Mouse (Mus musculus): Measurements from ENCODE around the gene Fcrl5.
"Not testable (repeated sequence)": the region's sequence is repeated elsewhere in the genome, so short reads cannot be mapped to it uniquely, and the experiment has no call there.

Gene Fcrl5

DNA sequence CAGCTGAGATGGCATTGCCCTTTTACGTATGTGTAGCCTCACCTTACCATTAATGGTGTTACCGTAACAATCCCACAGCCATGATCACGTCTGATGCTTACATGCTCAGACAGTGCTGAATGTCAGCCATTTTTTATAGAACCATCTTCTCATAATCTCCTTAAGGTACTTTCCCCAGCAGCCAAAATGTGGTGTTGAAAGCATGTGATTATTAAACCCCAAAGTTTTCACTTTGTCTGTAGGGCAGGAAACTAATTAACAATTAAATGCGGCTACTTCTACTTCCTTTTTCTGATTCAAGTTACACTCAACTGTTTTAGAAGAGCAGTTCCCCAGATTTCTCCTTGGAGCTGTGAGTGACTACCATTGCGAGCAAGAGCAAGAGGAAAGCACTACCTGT is at the start of gene Fcrl5:
Fcrl5 (plus strand) TSS at position 295 of the 400 bp plus-strand sequence.
- no peak for DNase-seq (ENCODE audit: low spot score in 2 of 2)

DNA sequence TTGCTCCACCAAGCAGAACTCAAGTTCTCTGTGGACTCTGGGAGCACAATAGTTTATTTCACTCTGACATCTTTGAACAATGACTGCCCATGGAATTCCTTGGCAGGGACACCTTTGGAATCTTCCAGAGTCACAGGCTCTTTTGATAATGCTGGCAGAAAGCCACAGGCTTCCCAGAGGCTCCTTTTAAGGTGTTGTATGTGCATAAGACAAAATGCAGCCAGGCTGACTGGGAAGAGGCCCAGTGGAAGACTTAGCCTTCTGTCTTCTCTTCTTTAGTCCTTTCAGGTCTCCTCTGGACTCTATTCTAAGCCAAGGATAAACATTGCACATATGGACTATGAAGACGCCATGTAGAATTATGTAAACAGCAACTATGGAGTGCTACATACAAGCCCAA is 44.6 kb upstream of the Fcrl5 start:
- no peak for DNase-seq (ENCODE audit: low spot score in 2 of 2)

DNA sequence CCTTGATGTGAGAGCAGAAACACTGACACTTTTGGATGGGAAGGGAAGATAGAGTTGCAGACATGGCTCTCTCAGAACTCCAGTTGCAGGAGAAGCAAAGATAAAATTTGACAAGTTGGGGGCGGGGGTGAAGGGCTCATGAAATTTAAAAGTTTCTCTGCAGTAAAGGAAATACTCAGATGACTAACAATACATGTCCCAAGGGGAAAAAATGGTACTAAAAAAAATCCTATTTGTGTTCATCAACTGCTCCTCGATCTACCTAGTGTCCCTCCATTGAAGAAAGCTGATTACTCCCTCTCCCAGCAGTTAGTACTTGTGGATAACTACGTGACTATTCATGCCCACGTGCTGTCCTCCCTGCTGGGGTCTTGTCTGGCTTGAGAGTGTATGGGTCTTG is 36.8 kb upstream of the Fcrl5 start:
- DNase-seq (ENCODE audit: low spot score in 2 of 2): no peak

DNA sequence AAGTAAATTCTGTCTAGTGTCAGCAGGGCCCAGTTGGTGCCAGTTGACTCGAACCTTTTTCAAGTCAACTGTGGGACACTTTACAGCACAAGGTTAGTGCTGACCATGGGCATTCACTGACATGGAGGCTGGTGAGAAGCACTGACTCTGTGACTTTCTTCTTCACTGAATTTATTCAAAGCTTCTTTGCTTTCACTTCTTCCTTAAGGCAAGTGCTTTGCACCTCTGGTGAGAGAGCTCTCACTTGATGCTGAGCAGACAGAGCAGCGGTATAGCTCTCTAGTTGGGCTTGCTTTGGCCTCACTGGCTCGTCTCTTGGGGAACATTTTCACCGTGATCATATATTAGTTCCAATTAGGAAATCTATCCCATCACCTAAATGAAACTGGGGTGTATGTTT is 35.7 kb upstream of the Fcrl5 start:
- no peak for DNase-seq (ENCODE audit: low spot score in 2 of 2)

DNA sequence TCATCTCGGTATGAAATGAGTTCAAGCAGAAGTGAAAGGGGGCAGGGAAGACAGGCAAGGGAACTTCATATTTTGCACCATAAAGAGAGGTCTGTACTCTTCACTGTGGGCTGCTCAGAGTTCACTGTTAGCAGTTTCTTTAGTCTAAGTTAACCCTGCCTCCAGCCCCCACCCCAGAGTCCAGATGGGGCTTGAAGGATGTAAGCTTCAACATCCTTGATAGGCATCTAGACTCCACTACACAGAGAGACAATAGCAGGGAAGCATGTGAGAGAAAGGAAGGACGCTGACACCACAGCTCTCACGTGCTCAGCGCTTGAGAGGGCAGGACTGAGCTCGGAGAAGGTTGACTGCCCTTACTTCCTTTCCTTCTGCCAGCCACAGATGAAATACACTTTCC is 34.3 kb upstream of the Fcrl5 start:
- DNase-seq (ENCODE audit: low spot score in 2 of 2): no peak

DNA sequence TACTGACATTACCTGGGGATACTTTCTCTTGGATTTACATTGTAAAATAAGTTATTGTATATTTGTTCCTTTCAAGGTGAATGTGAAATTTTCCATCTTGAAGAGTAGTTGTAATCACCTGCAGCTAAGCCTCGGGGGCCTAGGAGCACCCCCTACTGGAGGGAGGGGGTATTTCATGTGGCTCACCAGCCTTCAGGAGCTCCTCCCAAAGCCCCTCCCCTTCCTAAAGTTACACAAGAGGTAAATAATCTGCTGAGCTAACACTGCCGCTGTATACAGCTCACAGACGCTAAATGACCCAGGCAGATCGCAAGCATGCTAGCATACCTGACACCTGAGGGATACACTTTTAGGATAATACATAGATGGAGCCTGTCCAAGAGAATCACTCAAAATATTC is 27.4 kb upstream of the Fcrl5 start:
- DNase-seq (ENCODE audit: low spot score in 2 of 2): no peak

DNA sequence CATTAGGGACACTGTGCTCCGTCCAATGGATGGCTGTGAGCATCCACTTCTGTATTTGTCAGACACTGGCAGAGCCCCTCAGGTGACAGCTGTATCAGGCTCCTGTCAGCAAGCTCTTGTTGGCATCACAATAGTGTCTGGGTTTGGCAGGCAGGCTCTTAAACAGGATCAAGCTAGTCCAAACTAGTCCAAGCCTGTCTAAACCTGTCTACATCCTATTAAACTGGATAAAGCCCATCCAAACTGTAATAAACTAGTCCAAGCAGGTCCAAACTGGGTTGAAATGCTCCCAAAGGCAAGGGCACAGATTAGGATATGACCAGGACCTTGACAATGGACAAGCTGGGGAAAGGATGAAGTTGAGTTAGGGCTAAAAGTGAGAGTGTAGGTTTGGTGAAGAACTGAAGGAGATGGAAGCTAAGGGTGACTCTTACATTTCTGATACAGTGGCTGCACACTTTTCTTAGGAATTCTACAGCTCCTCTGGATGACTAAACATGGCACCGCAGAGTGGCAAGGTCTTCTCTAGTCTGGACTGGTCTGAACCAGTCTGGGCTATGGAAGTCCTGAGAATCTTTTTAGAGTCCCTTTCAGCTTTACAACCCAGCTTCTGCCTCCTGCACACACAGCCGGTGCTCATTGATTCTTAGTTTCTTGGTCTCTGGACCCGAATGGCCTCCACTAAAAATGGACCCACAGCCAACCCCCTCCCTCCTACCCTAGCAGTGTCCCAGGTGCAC is 26.2 kb upstream of the Fcrl5 start:
- DNase-seq (ENCODE audit: low spot score in 2 of 2): no peak

DNA sequence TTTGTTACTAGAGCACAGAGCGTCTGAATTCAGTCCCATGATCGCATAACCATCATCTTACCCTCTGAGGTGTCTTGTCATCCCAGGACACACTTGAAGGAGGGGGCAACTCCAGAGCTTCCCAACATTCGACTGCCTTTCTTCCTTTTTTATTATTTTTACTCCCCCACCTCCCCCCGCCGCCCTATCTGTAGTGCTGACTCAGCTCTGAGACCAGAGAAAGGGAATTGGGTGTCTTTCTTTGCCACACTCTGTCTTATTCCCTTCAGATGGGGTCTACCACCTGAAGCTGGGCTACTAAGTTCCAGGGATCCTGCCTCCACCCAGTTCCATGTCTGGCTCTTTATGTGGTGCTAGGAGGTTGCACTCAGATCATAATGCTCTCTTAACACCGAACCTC is 25.0 kb upstream of the Fcrl5 start:
- DNase-seq (ENCODE audit: low spot score in 2 of 2): no peak

DNA sequence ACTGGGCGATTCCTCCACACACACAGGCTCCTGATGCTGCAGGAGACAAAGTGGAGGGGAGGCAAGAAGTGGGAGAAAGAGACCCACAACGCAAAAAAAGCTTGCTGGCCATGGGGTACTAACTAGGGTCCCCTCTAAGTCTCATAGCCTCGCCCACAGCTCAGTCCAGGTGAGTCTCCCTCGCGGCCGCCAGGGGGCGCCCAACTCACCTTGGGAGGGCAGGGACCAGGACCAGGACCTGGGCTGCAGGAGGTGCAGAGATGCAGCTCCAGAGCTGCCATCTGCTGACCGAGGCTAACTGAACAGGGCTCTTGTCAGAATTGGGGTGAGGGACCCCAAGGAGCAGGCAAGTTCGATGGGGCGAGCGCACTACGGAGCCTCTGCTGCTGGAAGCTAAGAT is 24.4 kb upstream of the Fcrl5 start:
- peak; percentile 37 to 64 for DNase-seq (ENCODE audit: low spot score in 2 of 2)

DNA sequence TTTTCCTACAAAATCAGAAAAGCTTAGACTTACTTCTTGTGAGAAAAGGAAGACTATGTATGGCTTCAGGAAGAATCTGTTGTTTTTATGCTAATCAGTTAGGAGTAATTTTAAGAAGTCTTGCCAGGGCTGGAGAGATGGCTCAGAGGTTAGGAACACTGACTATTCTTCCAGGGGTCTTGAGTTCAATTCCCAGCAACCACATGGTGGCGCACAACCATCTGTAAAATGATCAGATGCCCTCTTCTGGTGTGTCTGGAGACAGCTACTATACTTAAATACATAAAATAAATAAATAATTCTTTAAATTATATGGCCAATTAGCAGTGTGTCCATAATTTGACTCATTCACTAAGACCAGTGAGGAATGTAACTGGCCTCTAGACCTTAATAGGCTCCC is 14.9 kb upstream of the Fcrl5 start:
- no peak for DNase-seq (ENCODE audit: low spot score in 2 of 2)

DNA sequence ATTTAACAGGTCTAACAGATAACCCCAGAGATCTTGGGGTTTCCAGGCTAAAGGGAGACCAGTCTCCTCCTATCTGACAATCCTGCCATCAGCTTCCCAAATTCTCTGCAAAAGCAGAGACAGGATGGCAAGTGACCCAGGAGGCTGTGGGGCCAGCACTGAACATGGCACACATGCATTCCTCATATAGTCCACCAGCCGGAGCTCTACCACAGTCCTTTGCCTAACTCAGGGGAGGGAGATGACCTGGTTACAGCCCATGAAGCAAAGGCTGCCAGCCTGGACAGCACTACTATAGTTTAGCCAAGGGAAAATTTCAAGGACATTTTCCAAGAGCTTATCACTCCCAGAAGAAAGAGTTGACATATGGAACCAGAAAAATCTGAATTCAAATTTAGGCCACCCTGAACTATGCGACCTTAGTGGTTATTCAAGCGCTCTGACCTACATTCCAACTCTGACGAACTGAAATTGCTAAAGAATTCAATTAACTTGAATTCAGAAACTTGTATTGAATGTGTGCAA is 13.1 kb upstream of the Fcrl5 start:
- no peak for DNase-seq (ENCODE audit: low spot score in 2 of 2)

DNA sequence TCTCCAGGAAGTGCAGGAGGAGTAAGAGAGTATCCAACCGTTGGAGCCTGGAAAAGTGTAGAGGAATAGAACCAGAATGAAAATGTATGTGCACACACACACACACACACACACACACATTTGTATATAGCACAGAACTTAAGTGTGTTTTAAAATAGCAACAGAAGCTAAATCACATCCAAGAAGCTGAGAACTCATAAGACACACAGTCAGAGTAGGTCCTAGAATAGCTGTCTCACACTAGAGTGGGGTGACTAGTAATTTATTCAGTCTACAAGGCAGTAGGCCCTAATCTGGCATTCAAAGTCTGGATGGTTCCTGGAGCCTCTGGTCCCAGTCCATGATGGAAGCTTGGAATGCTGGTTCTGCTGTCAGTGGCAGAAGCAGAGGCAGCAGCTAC is 5.0 kb downstream of the Fcrl5 start:
- no peak for DNase-seq (ENCODE audit: low spot score in 2 of 2)

DNA sequence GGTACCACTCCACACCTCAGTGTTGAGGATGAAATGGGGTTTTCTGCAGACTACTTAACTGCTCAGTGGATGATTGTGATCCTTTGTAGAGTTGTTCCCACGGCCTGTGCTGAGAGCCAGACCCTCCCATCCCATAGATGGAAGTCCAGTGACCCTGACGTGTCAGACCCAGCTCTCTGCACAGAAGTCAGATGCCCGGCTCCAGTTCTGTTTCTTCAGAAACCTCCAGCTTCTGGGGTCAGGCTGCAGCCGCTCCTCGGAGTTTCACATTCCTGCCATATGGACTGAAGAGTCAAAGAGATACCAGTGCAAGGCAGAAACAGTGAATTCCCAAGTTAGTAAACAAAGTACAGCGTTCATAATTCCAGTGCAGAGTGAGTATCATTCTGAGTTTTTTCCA is 8.4 kb downstream of the Fcrl5 start:
- no peak for DNase-seq (ENCODE audit: low spot score in 2 of 2)

DNA sequence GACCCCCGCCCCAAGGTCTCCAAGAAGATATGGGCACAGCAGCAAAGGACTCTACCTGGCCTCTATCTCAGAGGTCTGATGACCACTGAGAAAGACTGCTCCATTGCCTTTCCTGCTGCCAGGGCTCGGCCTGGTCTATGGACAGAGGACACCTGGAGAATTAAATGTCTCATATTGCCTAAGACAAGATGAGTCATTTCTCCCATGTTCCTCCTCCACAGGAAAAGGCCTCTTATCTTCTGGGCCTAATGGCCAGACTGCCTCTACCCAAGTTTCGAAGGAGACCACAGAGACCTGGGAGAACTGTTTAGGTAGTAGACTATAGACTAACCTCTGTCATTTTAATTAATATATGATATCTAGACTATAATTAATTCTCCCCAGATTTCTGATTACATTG is 29.9 kb downstream of the Fcrl5 start:
- no peak for DNase-seq (ENCODE audit: low spot score in 2 of 2)

DNA sequence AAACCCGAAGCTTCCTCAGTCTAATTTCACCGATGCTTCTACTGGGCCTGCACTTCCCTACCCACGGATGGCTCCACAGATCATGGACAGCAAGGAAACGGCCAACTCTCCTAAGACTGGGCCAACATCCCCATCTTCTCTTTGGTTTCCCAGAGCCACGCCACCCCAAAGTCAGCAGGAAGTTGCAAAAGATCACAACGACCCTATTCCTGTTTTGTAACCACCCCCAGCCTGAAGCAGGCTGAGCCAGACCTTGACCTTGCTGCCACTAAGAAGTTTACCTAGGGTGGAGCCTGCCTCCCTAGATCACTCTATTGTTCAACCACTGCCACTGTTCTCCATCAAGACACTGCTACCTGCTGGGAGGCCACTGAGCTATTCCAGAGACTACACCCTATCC is 31.4 kb downstream of the Fcrl5 start:
- DNase-seq (ENCODE audit: low spot score in 2 of 2): no peak

DNA sequence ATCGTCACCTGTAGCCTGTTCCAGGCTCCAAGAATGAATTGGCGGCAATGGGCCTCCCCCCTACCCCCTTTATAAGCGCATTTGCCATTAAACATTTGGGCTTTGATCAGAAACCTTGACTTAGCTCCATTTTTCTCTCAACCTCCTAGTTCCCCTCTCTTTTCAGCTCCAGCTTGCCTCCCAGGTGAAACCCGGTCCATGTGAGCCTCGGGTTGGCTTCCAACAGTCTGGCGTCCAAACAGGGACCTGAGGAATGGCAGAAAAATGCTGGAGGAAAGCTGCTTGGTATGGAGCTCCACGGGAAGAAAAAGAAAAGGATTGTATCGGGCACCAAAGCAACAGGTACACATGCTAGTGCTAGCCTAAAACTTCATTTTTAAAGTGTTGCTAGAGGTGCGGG is 31.8 kb downstream of the Fcrl5 start:
- DNase-seq (ENCODE audit: low spot score in 2 of 2): no peak

DNA sequence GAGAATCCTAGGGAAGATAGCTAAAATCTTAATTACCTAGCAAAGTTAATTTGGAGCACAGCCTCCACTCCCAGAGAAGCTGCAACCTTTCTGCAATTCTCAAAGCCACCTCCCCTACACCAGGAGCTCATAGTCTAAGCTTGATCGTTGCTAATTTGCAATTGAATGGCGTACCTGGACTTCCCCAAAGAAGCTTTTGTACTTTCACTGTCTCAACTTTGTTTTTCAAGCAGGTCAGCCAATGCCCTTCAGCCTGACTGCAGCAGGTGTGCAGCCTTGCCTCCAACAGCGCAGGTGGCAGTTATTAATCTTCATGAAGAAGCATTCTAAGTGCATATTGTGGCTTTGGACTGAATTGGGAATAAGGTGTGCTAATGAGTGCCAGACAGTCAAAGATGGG is 42.4 kb downstream of the Fcrl5 start:
- DNase-seq (ENCODE audit: low spot score in 2 of 2): not testable (repeated sequence)

DNA sequence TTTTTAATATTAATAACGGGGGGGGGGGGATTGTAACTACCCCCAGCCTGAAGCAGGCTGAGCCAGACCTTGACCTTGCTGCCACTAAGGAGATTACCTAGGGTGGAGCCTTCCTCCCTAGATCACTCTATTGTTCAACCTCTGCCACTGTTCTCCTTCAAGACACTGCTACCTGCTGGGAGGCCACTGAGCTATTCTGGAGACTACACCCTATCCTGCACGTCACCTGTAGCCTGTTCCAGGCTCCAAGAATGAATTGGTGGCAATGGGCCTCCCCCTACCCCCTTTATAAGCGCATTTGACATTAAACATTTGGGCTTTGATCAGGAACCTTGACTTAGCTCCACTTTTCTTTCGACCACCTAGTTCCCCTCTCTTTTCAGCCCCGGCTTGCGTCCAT is 43.0 kb downstream of the Fcrl5 start:
- DNase-seq (ENCODE audit: low spot score in 2 of 2): not testable (repeated sequence)

DNA sequence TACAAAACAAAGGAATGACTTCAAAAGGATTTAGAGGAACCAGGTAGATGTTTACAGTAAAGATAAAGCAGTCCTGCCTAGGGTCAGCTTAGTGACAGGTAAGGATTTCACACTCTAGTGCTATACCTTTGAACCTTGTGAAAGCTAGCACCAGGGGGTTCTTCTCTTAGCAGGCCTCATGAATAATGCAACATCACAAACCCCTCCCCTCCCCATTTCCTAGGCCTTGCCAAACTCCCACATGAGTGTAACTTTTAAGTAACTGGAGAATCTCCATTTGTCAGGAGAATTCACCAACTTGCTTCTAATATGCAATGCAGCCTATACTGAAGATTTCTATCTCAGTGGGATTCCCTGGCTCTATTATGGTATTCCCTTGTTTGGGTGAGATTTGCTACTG is 43.7 kb downstream of the Fcrl5 start:
- not testable (repeated sequence) for DNase-seq (ENCODE audit: low spot score in 2 of 2)

DNA sequence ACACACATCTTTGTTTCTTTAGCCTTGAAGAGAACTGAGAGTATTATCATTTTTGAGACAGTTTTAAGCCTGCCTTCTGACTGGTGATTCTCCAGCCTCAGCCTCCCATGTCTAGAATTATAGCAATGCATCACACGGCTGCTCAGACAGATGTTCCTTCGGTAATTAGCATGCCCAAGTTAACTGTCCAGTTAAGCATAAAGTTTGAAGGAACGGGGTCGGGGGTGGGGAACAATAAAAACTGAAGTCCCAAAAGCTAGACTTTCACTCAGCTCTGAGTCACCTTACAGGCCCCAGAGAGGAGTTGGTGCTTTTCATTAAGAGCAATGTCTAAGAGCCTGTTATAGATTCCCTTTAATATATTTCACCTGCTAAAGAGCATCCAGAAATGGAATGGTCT is 51.8 kb downstream of the Fcrl5 start:
- no peak for DNase-seq (ENCODE audit: low spot score in 2 of 2)

DNA sequence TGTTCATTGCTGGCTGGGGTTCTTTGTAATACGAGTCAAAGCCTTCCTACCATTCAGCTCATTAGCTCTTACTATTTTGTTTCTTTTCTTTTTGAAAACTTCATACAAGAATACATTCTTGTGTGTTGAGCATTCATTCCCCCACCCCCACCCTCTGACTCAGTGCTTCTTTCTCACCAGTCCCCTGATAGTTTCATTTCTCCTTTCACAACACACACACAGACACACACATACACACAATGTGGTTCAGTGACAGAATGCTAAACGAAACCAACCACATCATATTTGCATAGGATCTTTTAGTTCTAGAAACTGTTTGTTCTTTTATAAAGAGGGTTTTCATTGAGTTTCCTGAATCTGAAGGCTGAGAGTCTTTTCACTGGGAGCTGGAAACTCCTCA is 52.3 kb downstream of the Fcrl5 start:
- no peak for DNase-seq (ENCODE audit: low spot score in 2 of 2)

DNA sequence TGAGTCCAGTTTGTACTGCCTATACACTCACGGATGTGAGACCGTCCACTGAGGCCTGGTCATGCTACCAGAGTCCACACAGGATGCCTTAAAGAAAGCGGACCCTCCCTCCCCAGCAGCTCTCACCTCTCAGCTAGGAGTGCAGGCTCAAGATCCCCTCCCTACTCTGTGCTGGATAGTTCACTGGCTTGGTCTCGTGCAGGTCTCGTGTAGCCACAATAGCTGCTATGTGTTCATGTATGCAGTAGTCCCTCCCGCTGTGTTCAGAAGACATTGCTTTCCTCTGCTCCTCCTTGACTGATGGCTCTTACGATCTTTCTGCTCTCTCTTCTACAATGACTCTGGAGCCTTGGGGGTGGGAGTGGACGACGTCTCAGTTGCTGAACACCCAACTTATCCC is 62.7 kb downstream of the Fcrl5 start:
- no peak for DNase-seq (ENCODE audit: low spot score in 2 of 2)

DNA sequence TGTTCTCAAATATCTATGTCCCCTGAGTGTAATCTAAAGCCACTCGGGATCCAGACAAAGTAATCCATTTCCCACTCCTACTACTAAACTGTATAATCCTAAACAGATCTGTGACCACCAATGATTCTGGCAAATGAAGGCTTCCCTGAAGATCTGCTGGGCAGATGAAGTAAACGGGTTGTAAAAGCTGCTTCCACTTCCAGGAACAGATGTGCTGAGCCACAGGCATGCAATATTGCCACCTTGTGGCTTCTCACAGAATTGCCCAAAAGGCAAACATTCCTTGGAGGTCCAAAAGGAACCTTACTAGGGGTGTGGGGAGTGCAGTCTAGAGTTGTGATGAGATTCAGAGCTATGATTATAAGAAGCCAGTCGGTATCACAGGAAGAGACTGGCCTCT is 63.5 kb downstream of the Fcrl5 start:
- peak; percentile 66 to 78 for DNase-seq (ENCODE audit: low spot score in 2 of 2)
